8 mouse cellular contexts compared by ENCODE assay signal in the genomic region with DNA sequence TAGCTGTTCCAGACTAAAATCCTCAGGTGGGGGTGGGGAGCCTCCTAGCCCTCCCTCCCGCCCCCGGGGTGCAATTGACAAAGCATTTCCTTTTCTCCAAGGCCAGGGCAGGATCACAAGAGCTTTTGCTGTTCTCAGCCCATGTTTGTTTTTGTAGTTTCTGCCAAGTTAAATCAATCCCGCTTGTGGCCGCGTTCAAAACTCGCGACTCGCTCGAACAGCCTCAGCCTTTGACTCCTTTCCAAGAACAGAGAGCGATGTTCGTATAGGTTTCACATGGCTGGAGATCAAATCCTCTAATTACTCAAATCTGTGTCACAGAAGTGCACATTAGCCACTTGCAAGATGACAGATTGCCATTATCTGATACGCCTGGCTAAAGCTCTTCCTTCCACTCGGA.
A peak's percentile ranks its signal among the peaks of the same experiment; 100 is the strongest.
DNase-seq lines count a peak whose midpoint lies in the region; ATAC-seq lines count a peak whose summit lies in the region.

No protein-coding gene starts in this region.

- no peaks in the 10 kb centered on the region for H3K27me3 ChIP-seq in heart, embryonic 15.5 days
- no peaks in the 10 kb centered on the region for H3K27me3 ChIP-seq in embryonic facial prominence, embryonic 13.5 days
- peaks cover 26% of the 10 kb centered on the region; the same call in 1 of the 2 replicates for H3K27me3 ChIP-seq in midbrain, embryonic 12.5 days

- no peak for DNase-seq in heart, postnatal 36 days
- DNase-seq in kidney, adult 11 months: peak; percentile 53
- no peak for DNase-seq in yolk sac, embryonic 10.5 days (ENCODE audit: low spot score)
- DNase-seq in layer of hippocampus, adult 9-10 months (ENCODE audit: low spot score): no peak
- DNase-seq in spleen, postnatal 4 days (ENCODE audit: low spot score in 2 of 2): no peak

- intact Hi-C loops in heart, postnatal 36 days (cut with DNase I): no loop called here

- H3K9ac ChIP-seq in heart, embryonic 15.5 days: no peak overlapping the region
- no peak overlapping the region; the same call in 1 of the 2 replicates for H3K9ac ChIP-seq in embryonic facial prominence, embryonic 13.5 days
- H3K9ac ChIP-seq in midbrain, embryonic 12.5 days (replicated peaks): no peak overlapping the region

- peak overlapping the region; percentile 5; the same call in 1 of the 2 replicates for H3K27ac ChIP-seq in heart, embryonic 15.5 days
- H3K27ac ChIP-seq in embryonic facial prominence, embryonic 13.5 days: peak overlapping the region; percentile 88
- H3K27ac ChIP-seq in midbrain, embryonic 12.5 days (replicated peaks): peak overlapping the region; percentile 30; the same call in 1 of the 2 replicates

- ATAC-seq in heart, embryonic 15.5 days (replicated peaks; ENCODE audit: insufficient number of reproducible peaks, insufficient read depth, low FRiP score, low read depth): peak; percentile 29; the same call in 1 of the 2 replicates
- no peak for ATAC-seq in embryonic facial prominence, embryonic 13.5 days (ENCODE audit: insufficient number of reproducible peaks, insufficient read depth, low FRiP score, low TSS enrichment, low read depth)
- ATAC-seq in midbrain, embryonic 12.5 days (ENCODE audit: low FRiP score, low read depth): no peak

- no peak overlapping the region for H3K4me3 ChIP-seq in heart, embryonic 15.5 days
- H3K4me3 ChIP-seq in embryonic facial prominence, embryonic 13.5 days: 0 out of 2 replicates have a peak overlapping the region, but pooled peaks have one; percentile 9
- no peak overlapping the region for H3K4me3 ChIP-seq in midbrain, embryonic 12.5 days

- peak overlapping the region; percentile 35 for H3K4me2 ChIP-seq in heart, embryonic 15.5 days
- H3K4me2 ChIP-seq in embryonic facial prominence, embryonic 13.5 days: peak overlapping the region; percentile 45
- H3K4me2 ChIP-seq in midbrain, embryonic 12.5 days (replicated peaks): peak overlapping the region; percentile 28

- 13% methylated on average over 13 of the region's 13 CpGs for WGBS in heart, embryonic 15.5 days
- 2% methylated on average over 13 of the region's 13 CpGs for WGBS in embryonic facial prominence, embryonic 13.5 days
- WGBS in midbrain, embryonic 12.5 days: 3% methylated on average over 13 of the region's 13 CpGs

- no peaks in the 10 kb centered on the region for H3K36me3 ChIP-seq in heart, embryonic 15.5 days
- no peaks in the 10 kb centered on the region for H3K36me3 ChIP-seq in embryonic facial prominence, embryonic 13.5 days
- no peaks in the 10 kb centered on the region for H3K36me3 ChIP-seq in midbrain, embryonic 12.5 days

- no peaks in the 10 kb centered on the region for H3K9me3 ChIP-seq in heart, embryonic 15.5 days (replicated peaks)
- no peaks in the 10 kb centered on the region for H3K9me3 ChIP-seq in embryonic facial prominence, embryonic 13.5 days
- H3K9me3 ChIP-seq in midbrain, embryonic 12.5 days: no peaks in the 10 kb centered on the region

- peaks cover 43% of the 10 kb centered on the region for H3K4me1 ChIP-seq in heart, embryonic 15.5 days (replicated peaks)
- peaks cover 86% of the 10 kb centered on the region for H3K4me1 ChIP-seq in embryonic facial prominence, embryonic 13.5 days
- peaks cover 25% of the 10 kb centered on the region for H3K4me1 ChIP-seq in midbrain, embryonic 12.5 days

Comparison
In these comparisons a context has a peak if more than half of its experiments do, and no peak if none do; other contexts are left out.
1. H3K27ac ChIP-seq: peak in every context shown above with its lines; median percentile 88 in embryonic facial prominence, embryonic 13.5 days; 30 in midbrain, embryonic 12.5 days; 5 in heart, embryonic 15.5 days.